Mouse (Mus musculus) midbrain, postnatal 0 days (tissue): ENCODE measurements at regions not wholly inside any gene's neighbourhood (a gene's known extent, or its start where the extent isn't known, plus 50 kb on each side); places are given as distances from the start of the nearest gene placed in this dataset.
"Not testable (repeated sequence)": the region's sequence is repeated elsewhere in the genome, so short reads cannot be mapped to it uniquely, and the experiment has no call there.

Experiments used
- ATAC-seq: fragments of 200-750 bp; cut with Nextera tagmentation; 2 replicates; pipeline ENCODE4 v1.8.0; 2017; ENCODE audit warnings: moderate number of reproducible peaks, mild to moderate bottlenecking, moderate TSS enrichment, moderate library complexity; ENCODE audit not compliant: low FRiP score
- DNase-seq: peaks from one replicate; pipeline ENCODE4 v3.0.0-alpha.2; 2015; ENCODE audit warnings: low spot score
- H3K27ac ChIP-seq: fragments of 300-500 bp; sonication (generic); 2 replicates; pipeline ENCODE4 v1.5.1; 2014; ENCODE audit warnings: low read depth, mild to moderate bottlenecking, low read length, mixed read lengths
- H3K27me3 ChIP-seq: fragments of 300-500 bp; sonication (generic); 2 replicates; pipeline ENCODE4 v1.6.1; 2014; ENCODE audit warnings: low read length, control low read depth, mixed read lengths; ENCODE audit not compliant: insufficient read depth
- H3K36me3 ChIP-seq: fragments of 300-500 bp; sonication (generic); 2 replicates; pipeline ENCODE4 v1.6.1; 2014; ENCODE audit warnings: low read length, control low read depth, mixed read lengths; ENCODE audit not compliant: insufficient read depth
- H3K4me1 ChIP-seq: fragments of 300-500 bp; sonication (generic); 2 replicates; pipeline ENCODE4 v1.6.1; 2014; ENCODE audit warnings: mild to moderate bottlenecking, control low read depth, antibody characterized with exemption, low read length, mixed read lengths; ENCODE audit not compliant: insufficient read depth
- H3K4me2 ChIP-seq: fragments of 300-500 bp; sonication (generic); 2 replicates; pipeline ENCODE4 v1.6.1; 2014; ENCODE audit warnings: low read depth, mild to moderate bottlenecking, low read length, mixed read lengths; ENCODE audit not compliant: poor library complexity, severe bottlenecking
- H3K4me3 ChIP-seq: fragments of 300-500 bp; sonication (generic); 2 replicates; pipeline ENCODE4 v1.5.1; 2014; ENCODE audit warnings: low read depth, mild to moderate bottlenecking, low read length, moderate library complexity
- H3K9ac ChIP-seq: fragments of 300-500 bp; sonication (generic); replicated peaks from 2 replicates; pipeline ENCODE4 v1.6.1; 2014; ENCODE audit warnings: mild to moderate bottlenecking, low read length, moderate library complexity, mixed read lengths; ENCODE audit not compliant: poor library complexity, severe bottlenecking
- H3K9me3 ChIP-seq: fragments of 300-500 bp; sonication (generic); 2 replicates; pipeline ENCODE4 v1.6.1; 2016; ENCODE audit warnings: low read length, control low read depth
- CTCF ChIP-seq: IDR thresholded peaks from 2 replicates; pipeline ENCODE4 v1.5.1; 2016; ENCODE audit warnings: antibody characterized with exemption, mild to moderate bottlenecking
- WGBS: fragments of 180-500 bp; shearing (Covaris S2); extraction: QIAGEN DNeasy Blood & Tissue Kit; methylation state at CpG from one replicate; pipeline ENCODE4 v1.1.7; 2014; 5-methylcytosine and 5-hydroxymethylcytosine counted together

- H3K36me3 ChIP-seq, result no peaks in the 10 kb centered on the region
- no peak overlapping the region for H3K27ac ChIP-seq
- DNase-seq (no peak), ATAC-seq (no peak)
- TF ChIP-seq CTCF, result no peak
- H3K27me3 ChIP-seq, result no peaks in the 10 kb centered on the region
- WGBS, result 85% methylated on average over 3 of the region's 3 CpGs
- H3K9me3 ChIP-seq, result no peaks in the 10 kb centered on the region
- H3K4me3 ChIP-seq, result no peak overlapping the region
- no peak overlapping the region for H3K4me2 ChIP-seq
- H3K4me1 ChIP-seq, result no peaks in the 10 kb centered on the region
- no peak overlapping the region for H3K9ac ChIP-seq
These were observed 137.2 kb upstream of the Adgra3 start for GRCm38 (mm10) chr5:50195993-50196392.

- H3K4me1 ChIP-seq, result no peaks in the 10 kb centered on the region
These were observed 130.6 kb upstream of the Adgra3 start for GRCm38 (mm10) chr5:50189394-50189793.

DNA sequence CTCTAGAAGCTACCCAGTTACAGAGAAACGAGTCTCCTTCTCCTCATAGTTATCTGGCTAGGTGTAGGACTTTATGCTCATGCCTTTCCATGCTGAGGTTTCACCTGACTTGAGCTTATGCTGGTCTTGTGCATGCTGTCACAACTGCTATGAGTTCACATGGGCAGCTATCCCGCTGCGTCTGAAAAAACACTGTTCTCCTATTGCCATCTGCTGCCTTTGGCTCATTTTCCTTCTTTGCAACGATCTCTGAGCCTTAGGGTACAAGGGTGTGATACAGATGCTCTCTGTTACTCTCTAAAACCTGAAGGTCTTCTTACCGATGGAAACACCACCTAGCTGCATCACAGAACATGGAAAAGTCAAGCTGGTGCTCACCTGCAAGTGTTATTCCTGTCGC is 123.9 kb upstream of the Adgra3 start:
- ATAC-seq (no peak), DNase-seq (no peak)
- no peak overlapping the region for H3K4me3 ChIP-seq
- WGBS, result 88% methylated on average over 6 of the region's 6 CpGs
- H3K4me2 ChIP-seq, result no peak overlapping the region
- H3K4me1 ChIP-seq, result no peaks in the 10 kb centered on the region
- H3K27me3 ChIP-seq, result no peaks in the 10 kb centered on the region
- H3K27ac ChIP-seq, result no peak overlapping the region
- H3K36me3 ChIP-seq, result no peaks in the 10 kb centered on the region
- no peak overlapping the region for H3K9ac ChIP-seq
- no peak for TF ChIP-seq CTCF
- no peaks in the 10 kb centered on the region for H3K9me3 ChIP-seq

More at GRCm38 (mm10) chr5:50189394-50189793, 130.6 kb upstream of the Adgra3 start:
- H3K27ac ChIP-seq, result no peak overlapping the region
- H3K4me3 ChIP-seq, result no peak overlapping the region
- no peaks in the 10 kb centered on the region for H3K36me3 ChIP-seq
- TF ChIP-seq CTCF, result no peak
- H3K27me3 ChIP-seq, result no peaks in the 10 kb centered on the region
- H3K9me3 ChIP-seq, result no peaks in the 10 kb centered on the region
- no peak overlapping the region for H3K9ac ChIP-seq
- ATAC-seq (no peak), DNase-seq (no peak)
- H3K4me2 ChIP-seq, result no peak overlapping the region

- Histone ChIP-seq H3K9me3 (no peaks in the 10 kb centered on the region), H3K4me1 (no peaks in the 10 kb centered on the region), H3K36me3 (no peaks in the 10 kb centered on the region), H3K4me2 (no peak overlapping the region), H3K4me3 (no peak overlapping the region), H3K27ac (no peak overlapping the region), H3K27me3 (no peaks in the 10 kb centered on the region), H3K9ac (no peak overlapping the region)
- ATAC-seq (no peak), DNase-seq (no peak)
- TF ChIP-seq CTCF, result no peak
- WGBS, result 47% methylated on average over 1 of the region's 1 CpGs
These were observed 97.8 kb upstream of the Adgra3 start for GRCm38 (mm10) chr5:50156557-50156956.

- H3K4me2 ChIP-seq, H3K9ac ChIP-seq, H3K27ac ChIP-seq, H3K27me3 ChIP-seq, H3K4me1 ChIP-seq, DNase-seq, H3K4me3 ChIP-seq, H3K9me3 ChIP-seq, ATAC-seq, H3K36me3 ChIP-seq: not testable (repeated sequence)
- WGBS, result 91% methylated on average over 2 of the region's 2 CpGs
These were observed 96.5 kb upstream of the Adgra3 start for GRCm38 (mm10) chr5:50155170-50155860.

GRCm38 (mm10) chr5:50146926-50147325 is 88.1 kb upstream of the Adgra3 start:
- no peak overlapping the region for H3K4me3 ChIP-seq
- peak; percentile 9 for DNase-seq
- 54% methylated on average over 3 of the region's 3 CpGs for WGBS
- no peaks in the 10 kb centered on the region for H3K9me3 ChIP-seq
- H3K27me3 ChIP-seq, result no peaks in the 10 kb centered on the region
- no peak overlapping the region for H3K27ac ChIP-seq
- TF ChIP-seq CTCF, result no peak
- no peak overlapping the region for H3K9ac ChIP-seq
- no peaks in the 10 kb centered on the region for H3K4me1 ChIP-seq
- no peaks in the 10 kb centered on the region for H3K36me3 ChIP-seq
- no peak for ATAC-seq
- no peak overlapping the region for H3K4me2 ChIP-seq
